Mouse (Mus musculus): ENCODE measurements around the gene Pacs2. TPM values are rescaled to one million over a fixed set of nuclear protein-coding genes. Genes with fewer than 3 reads are reported as not detected.

The Pacs2 gene
- polyA plus RNA-seq, 1 experiment = 89.3 TPM

DNA sequence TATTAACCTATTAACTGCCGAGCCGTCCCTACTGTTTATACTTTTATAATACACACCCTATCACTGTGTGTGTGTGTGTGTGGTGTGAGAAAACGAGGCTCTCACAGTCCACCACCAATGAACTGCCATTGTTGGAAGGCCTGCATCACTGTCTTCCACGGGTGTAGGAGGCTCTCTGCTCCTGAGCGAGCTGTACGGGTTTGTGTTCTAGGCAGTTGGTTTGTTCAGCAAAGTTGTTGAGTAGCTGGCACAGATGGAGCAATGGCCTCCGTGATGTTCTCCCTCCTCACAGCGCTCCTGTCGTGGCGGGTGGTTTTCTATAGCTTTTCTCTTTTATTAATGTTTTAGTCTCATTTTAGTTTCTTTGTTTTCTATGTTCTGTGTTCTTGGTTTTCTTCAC is 95.5 kb downstream of the Pacs2 start:
- peaks cover 19% of the 10 kb centered on the region for H3K36me3 ChIP-seq (ENCODE audit: control insufficient read depth, insufficient read depth)
- no peak overlapping the region for H3ac ChIP-seq (ENCODE audit: control insufficient read depth, insufficient read length)

DNA sequence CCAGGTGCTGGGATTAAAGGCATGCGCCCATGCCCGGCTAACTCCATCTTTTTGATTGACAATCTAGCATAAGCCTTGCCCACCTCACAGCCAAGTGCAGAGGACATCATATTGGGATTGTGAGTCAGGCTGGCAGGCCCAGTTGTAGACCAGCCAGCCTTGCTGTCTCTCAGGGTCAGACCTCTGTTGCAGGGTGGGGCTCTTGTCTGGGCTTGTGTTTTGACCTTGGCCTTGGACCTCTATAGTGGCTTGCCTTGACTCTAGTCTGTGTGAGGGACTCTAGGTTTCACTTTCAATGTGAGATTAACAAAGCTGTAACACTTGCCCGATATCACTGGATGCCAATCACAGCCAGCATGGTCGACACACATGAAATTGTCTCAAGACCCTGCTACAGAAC is 99.8 kb downstream of the Pacs2 start:
- H3K79me2 ChIP-seq (ENCODE audit: control insufficient read depth, insufficient read depth) = peaks cover 25% of the 10 kb centered on the region
- no peak overlapping the region for H3K4me2 ChIP-seq (ENCODE audit: low read depth)
- no peak for TF ChIP-seq POLR2AphosphoS2 (IDR thresholded peaks at IDR 0.05; ENCODE audit: insufficient read length, low read depth)
- no peak for TF ChIP-seq MAX (IDR thresholded peaks at IDR 0.05; ENCODE audit: low read depth)
- TF ChIP-seq MYOG (IDR thresholded peaks at IDR 0.05; ENCODE audit: control insufficient read depth in 1 of 3, insufficient read depth in 1 of 3, insufficient read length in 2 of 3, low read depth in 2 of 3) = no peak
- TF ChIP-seq USF1 (IDR thresholded peaks at IDR 0.05; ENCODE audit: low read depth) = no peak
- no peak for TF ChIP-seq REST (IDR thresholded peaks at IDR 0.05; ENCODE audit: insufficient read depth, insufficient read length)
- TF ChIP-seq SRF (IDR thresholded peaks at IDR 0.05; ENCODE audit: control insufficient read depth, insufficient read length, low read depth) = no peak
- TF ChIP-seq POLR2A (IDR thresholded peaks at IDR 0.05; ENCODE audit: insufficient read length, low read depth) = no peak
- no peak for TF ChIP-seq TCF12 (IDR thresholded peaks at IDR 0.05; ENCODE audit: insufficient read depth, poor library complexity, severe bottlenecking)
- no peak for TF ChIP-seq E2F4 (IDR thresholded peaks at IDR 0.05; ENCODE audit: insufficient read depth)
- no peak for TF ChIP-seq MYOD1 (IDR thresholded peaks at IDR 0.05; ENCODE audit: control insufficient read depth in 1 of 3, insufficient read length in 2 of 3, low read depth in 2 of 3)
- TF ChIP-seq TCF3 (IDR thresholded peaks at IDR 0.05; ENCODE audit: insufficient read length, low read depth) = no peak
- TF ChIP-seq CEBPB (IDR thresholded peaks at IDR 0.05; ENCODE audit: insufficient read depth, poor library complexity, severe bottlenecking) = no peak
- H3K4me3 ChIP-seq = no peak overlapping the region
- H3K27me3 ChIP-seq (ENCODE audit: control insufficient read depth, insufficient read depth, insufficient read length) = no peaks in the 10 kb centered on the region
- H3K36me3 ChIP-seq (ENCODE audit: control insufficient read depth, insufficient read depth) = peaks cover 26% of the 10 kb centered on the region
- H3ac ChIP-seq (ENCODE audit: control insufficient read depth, insufficient read length) = no peak overlapping the region

More for the DNA sequence above, 95.5 kb downstream of the Pacs2 start:
- Histone ChIP-seq H3K4me2 (ENCODE audit: low read depth) (no peak overlapping the region), H3K4me3 (no peak overlapping the region), H3K79me2 (ENCODE audit: control insufficient read depth, insufficient read depth) (peaks cover 67% of the 10 kb centered on the region), H3K27me3 (ENCODE audit: control insufficient read depth, insufficient read depth, insufficient read length) (no peaks in the 10 kb centered on the region)
- TF ChIP-seq SRF (IDR thresholded peaks at IDR 0.05; ENCODE audit: control insufficient read depth, insufficient read length, low read depth) = no peak
- TF ChIP-seq MYOD1 (IDR thresholded peaks at IDR 0.05; ENCODE audit: control insufficient read depth in 1 of 3, insufficient read length in 2 of 3, low read depth in 2 of 3) = no peak
- no peak for TF ChIP-seq TCF12 (IDR thresholded peaks at IDR 0.05; ENCODE audit: insufficient read depth, poor library complexity, severe bottlenecking)
- TF ChIP-seq E2F4 (IDR thresholded peaks at IDR 0.05; ENCODE audit: insufficient read depth) = no peak
- no peak for TF ChIP-seq CEBPB (IDR thresholded peaks at IDR 0.05; ENCODE audit: insufficient read depth, poor library complexity, severe bottlenecking)
- no peak for TF ChIP-seq MYOG (IDR thresholded peaks at IDR 0.05; ENCODE audit: control insufficient read depth in 1 of 3, insufficient read depth in 1 of 3, insufficient read length in 2 of 3, low read depth in 2 of 3)
- no peak for TF ChIP-seq MAX (IDR thresholded peaks at IDR 0.05; ENCODE audit: low read depth)
- no peak for TF ChIP-seq POLR2A (IDR thresholded peaks at IDR 0.05; ENCODE audit: insufficient read length, low read depth)
- no peak for TF ChIP-seq REST (IDR thresholded peaks at IDR 0.05; ENCODE audit: insufficient read depth, insufficient read length)
- no peak for TF ChIP-seq TCF3 (IDR thresholded peaks at IDR 0.05; ENCODE audit: insufficient read length, low read depth)
- no peak for TF ChIP-seq USF1 (IDR thresholded peaks at IDR 0.05; ENCODE audit: low read depth)

DNA sequence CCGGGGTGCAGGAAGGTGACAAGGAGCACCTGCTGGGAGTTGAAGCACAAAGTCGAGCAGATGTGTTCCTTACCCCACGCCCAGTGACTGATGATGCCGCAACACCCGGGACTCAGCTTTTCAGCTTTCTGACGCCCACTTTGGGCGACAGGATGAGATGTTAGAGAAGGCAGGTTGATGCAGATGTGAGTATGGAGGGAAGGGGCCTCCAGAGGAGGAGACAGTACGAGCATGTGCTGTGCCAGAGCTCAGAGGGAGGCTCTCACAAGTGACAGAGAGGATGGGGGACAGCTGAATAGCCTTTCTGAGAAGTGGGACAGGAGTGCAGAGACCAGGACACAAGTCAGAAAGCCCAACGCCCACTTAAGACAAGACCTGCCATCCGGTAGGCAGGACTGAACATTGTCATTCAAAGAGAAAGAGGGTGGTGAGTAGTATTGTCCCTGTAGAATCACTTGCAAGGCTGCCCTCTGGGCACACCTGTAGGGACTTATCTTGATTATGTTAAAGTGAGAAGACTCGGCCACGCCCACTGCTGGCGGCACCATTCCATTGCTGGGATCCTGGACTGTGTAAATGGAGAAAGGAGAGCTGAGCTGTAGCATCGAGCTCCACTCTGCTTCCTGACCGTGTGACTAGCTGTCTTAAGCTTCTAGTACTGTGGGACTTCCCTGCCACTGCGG is 100.7 kb downstream of the Pacs2 start:
- H3K36me3 ChIP-seq (ENCODE audit: control insufficient read depth, insufficient read depth) = peaks cover 26% of the 10 kb centered on the region
- H3ac ChIP-seq (ENCODE audit: control insufficient read depth, insufficient read length) = no peak overlapping the region
- H3K4me3 ChIP-seq = no peak overlapping the region
- H3K27me3 ChIP-seq (ENCODE audit: control insufficient read depth, insufficient read depth, insufficient read length) = no peaks in the 10 kb centered on the region
- TF ChIP-seq TCF12 (IDR thresholded peaks at IDR 0.05; ENCODE audit: insufficient read depth, poor library complexity, severe bottlenecking) (no peak), POLR2A (IDR thresholded peaks at IDR 0.05; ENCODE audit: insufficient read length, low read depth) (no peak), MYOG (IDR thresholded peaks at IDR 0.05; ENCODE audit: control insufficient read depth in 1 of 3, insufficient read depth in 1 of 3, insufficient read length in 2 of 3, low read depth in 2 of 3) (no peak), CEBPB (IDR thresholded peaks at IDR 0.05; ENCODE audit: insufficient read depth, poor library complexity, severe bottlenecking) (no peak), MYOD1 (IDR thresholded peaks at IDR 0.05; ENCODE audit: control insufficient read depth in 1 of 3, insufficient read length in 2 of 3, low read depth in 2 of 3) (no peak), USF1 (IDR thresholded peaks at IDR 0.05; ENCODE audit: low read depth) (no peak), E2F4 (IDR thresholded peaks at IDR 0.05; ENCODE audit: insufficient read depth) (no peak), POLR2AphosphoS2 (IDR thresholded peaks at IDR 0.05; ENCODE audit: insufficient read length, low read depth) (no peak), TCF3 (IDR thresholded peaks at IDR 0.05; ENCODE audit: insufficient read length, low read depth) (no peak), REST (IDR thresholded peaks at IDR 0.05; ENCODE audit: insufficient read depth, insufficient read length) (no peak), SRF (IDR thresholded peaks at IDR 0.05; ENCODE audit: control insufficient read depth, insufficient read length, low read depth) (no peak)
- H3K4me2 ChIP-seq (ENCODE audit: low read depth) = no peak overlapping the region
- H3K79me2 ChIP-seq (ENCODE audit: control insufficient read depth, insufficient read depth) = peaks cover 17% of the 10 kb centered on the region

DNA sequence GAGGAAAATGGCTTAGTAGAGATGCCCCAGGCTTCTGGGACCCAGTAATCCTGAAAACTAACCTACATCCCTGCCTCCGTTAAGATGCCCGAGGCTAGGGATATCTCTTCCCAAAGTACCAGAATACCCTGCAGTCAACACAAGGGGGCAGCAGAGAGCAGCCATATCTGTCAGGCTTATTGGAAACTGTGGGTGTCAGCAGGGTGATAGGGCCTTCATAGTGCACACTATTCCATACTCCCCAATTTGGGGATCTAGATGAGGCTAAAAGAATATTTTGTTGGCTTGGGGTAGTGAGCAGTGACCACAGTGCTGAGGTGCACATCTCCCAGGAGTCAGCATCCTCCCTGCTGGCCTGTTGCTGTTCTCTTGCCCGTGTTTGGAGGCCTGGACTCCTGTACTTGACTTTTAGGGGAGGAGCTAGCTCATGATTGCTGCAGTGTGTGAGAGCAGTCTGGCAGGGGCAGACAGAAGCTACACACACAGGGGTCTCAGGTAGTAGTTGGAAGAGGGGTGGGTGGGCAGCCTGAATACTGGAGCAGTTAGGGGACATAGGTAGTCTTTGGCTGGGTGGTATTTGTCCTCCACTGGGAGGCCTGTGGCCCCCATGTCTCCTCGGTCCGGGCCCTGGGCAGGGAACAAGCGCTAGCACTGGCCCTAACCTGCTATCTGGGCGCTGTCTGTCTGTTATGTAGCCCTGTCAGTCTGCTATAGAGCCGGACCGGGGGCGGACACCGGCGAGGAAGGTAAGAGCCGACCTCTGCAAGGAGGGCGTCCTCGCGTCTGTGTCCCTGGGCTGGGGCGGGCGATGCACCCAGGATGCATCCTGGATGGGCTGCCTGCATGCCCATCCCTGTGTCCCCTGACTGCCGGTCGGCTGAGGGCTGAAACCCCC is 105.5 kb downstream of the Pacs2 start:
- H3K27me3 ChIP-seq (ENCODE audit: control insufficient read depth, insufficient read depth, insufficient read length) = no peaks in the 10 kb centered on the region
- H3K4me3 ChIP-seq = no peak overlapping the region
- peaks cover 21% of the 10 kb centered on the region for H3K36me3 ChIP-seq (ENCODE audit: control insufficient read depth, insufficient read depth)
- no peak overlapping the region for H3ac ChIP-seq (ENCODE audit: control insufficient read depth, insufficient read length)
- no peaks in the 10 kb centered on the region for H3K79me2 ChIP-seq (ENCODE audit: control insufficient read depth, insufficient read depth)
- no peak overlapping the region for H3K4me2 ChIP-seq (ENCODE audit: low read depth)
- TF ChIP-seq CEBPB (IDR thresholded peaks at IDR 0.05; ENCODE audit: insufficient read depth, poor library complexity, severe bottlenecking) (no peak), USF1 (IDR thresholded peaks at IDR 0.05; ENCODE audit: low read depth) (no peak), POLR2AphosphoS2 (IDR thresholded peaks at IDR 0.05; ENCODE audit: insufficient read length, low read depth) (no peak), POLR2A (IDR thresholded peaks at IDR 0.05; ENCODE audit: insufficient read length, low read depth) (no peak), MYOD1 (IDR thresholded peaks at IDR 0.05; ENCODE audit: control insufficient read depth in 1 of 3, insufficient read length in 2 of 3, low read depth in 2 of 3) (no peak), REST (IDR thresholded peaks at IDR 0.05; ENCODE audit: insufficient read depth, insufficient read length) (no peak), MYOG (IDR thresholded peaks at IDR 0.05; ENCODE audit: control insufficient read depth in 1 of 3, insufficient read depth in 1 of 3, insufficient read length in 2 of 3, low read depth in 2 of 3) (no peak), TCF3 (IDR thresholded peaks at IDR 0.05; ENCODE audit: insufficient read length, low read depth) (no peak), MAX (IDR thresholded peaks at IDR 0.05; ENCODE audit: low read depth) (no peak), SRF (IDR thresholded peaks at IDR 0.05; ENCODE audit: control insufficient read depth, insufficient read length, low read depth) (no peak), TCF12 (IDR thresholded peaks at IDR 0.05; ENCODE audit: insufficient read depth, poor library complexity, severe bottlenecking) (no peak), E2F4 (IDR thresholded peaks at IDR 0.05; ENCODE audit: insufficient read depth) (no peak)
